In the genomic region with DNA sequence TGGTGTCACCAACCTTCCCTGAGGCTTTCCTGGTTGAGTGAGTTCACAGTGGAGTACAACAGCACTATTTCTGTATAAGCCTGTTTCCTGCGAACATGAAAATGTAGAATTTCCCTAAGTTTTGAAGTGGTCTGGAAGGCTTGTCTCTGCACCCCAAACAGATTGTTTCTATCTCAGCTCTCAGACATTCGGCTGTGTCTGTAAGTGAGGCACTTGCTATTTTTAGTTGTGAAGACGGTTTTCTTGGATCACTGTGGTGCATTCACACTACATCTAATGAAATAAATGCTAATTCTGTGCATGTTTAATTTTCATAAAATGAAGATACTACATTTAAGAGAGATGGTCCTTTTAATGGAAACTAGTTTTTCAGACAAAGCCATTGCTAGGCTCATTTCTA, we compare ENCODE assay signal across 27 mouse cellular contexts.
"Had no signal": no experiment of that assay in that cellular context is flagged by ENCODE, and none has a peak within 500 bp of the region (broad histone marks: within the 10 kb centered on the region; RNA-seq: fewer than 3 reads in every experiment).

No protein-coding gene starts in this region.

- H3K4me2 ChIP-seq: heart, embryonic 11.5 days; heart, embryonic 13.5 days; heart, embryonic 15.5 days; hindbrain, embryonic 13.5 days; hindbrain, embryonic 15.5 days; kidney, embryonic 15.5 days; limb, embryonic 12.5 days; liver, embryonic 11.5 days; liver, embryonic 13.5 days; liver, embryonic 15.5 days had no signal

- H3K27ac ChIP-seq: heart, adult 2 months; heart, embryonic 13.5 days; heart, embryonic 15.5 days; hindbrain, embryonic 13.5 days; hindbrain, embryonic 15.5 days; hindbrain, postnatal 0 days; kidney, embryonic 15.5 days; kidney, postnatal 0 days; left cerebral cortex, adult 2 months; limb, embryonic 10.5 days; limb, embryonic 12.5 days; liver, embryonic 13.5 days; liver, embryonic 15.5 days had no signal

- H3K9ac ChIP-seq: heart, embryonic 13.5 days; heart, embryonic 15.5 days; hindbrain, embryonic 13.5 days; hindbrain, embryonic 15.5 days; kidney, embryonic 15.5 days; limb, embryonic 12.5 days; liver, embryonic 13.5 days; liver, embryonic 15.5 days; liver, postnatal 0 days had no signal

- H3K4me3 ChIP-seq: heart, adult 2 months; heart, embryonic 13.5 days; heart, embryonic 15.5 days; hindbrain, embryonic 13.5 days; hindbrain, embryonic 15.5 days; kidney, embryonic 15.5 days; left cerebral cortex, adult 2 months; limb, embryonic 10.5 days; limb, embryonic 12.5 days; liver, embryonic 13.5 days; liver, embryonic 15.5 days had no signal

- H3K36me3 ChIP-seq: heart, embryonic 13.5 days; heart, embryonic 15.5 days; hindbrain, embryonic 13.5 days; hindbrain, embryonic 15.5 days; kidney, embryonic 15.5 days; limb, embryonic 10.5 days; limb, embryonic 12.5 days; liver, embryonic 13.5 days; liver, embryonic 15.5 days had no signal

- ATAC-seq: hindbrain, postnatal 0 days; intestine, embryonic 16.5 days; liver, postnatal 0 days had no signal

- H3K9me3 ChIP-seq: heart, embryonic 13.5 days; heart, embryonic 15.5 days; hindbrain, embryonic 13.5 days; hindbrain, embryonic 15.5 days; kidney, embryonic 15.5 days; limb, embryonic 10.5 days; limb, embryonic 12.5 days; liver, embryonic 13.5 days; liver, embryonic 15.5 days had no signal

- H3K4me1 ChIP-seq: heart, embryonic 13.5 days; heart, embryonic 15.5 days; hindbrain, embryonic 13.5 days; hindbrain, embryonic 15.5 days; kidney, embryonic 15.5 days; limb, embryonic 10.5 days; limb, embryonic 12.5 days; liver, embryonic 13.5 days; liver, embryonic 15.5 days had no signal

- DNase-seq: gastrocnemius, postnatal 14 days; gastrocnemius, postnatal 36 days; heart, adult 2 months; heart, postnatal 14 days; heart, postnatal 36 days; kidney, adult 11 months; kidney, adult 2 months; kidney, adult 9 months; kidney, postnatal 14 days; kidney, postnatal 36 days; liver; liver, embryonic 13.5 days; liver, postnatal 0 days had no signal

- H3K27me3 ChIP-seq: heart, embryonic 13.5 days; heart, embryonic 15.5 days; hindbrain, embryonic 13.5 days; hindbrain, embryonic 15.5 days; kidney, embryonic 15.5 days; limb, embryonic 12.5 days; liver, embryonic 13.5 days; liver, embryonic 15.5 days had no signal
